Mouse (Mus musculus) intestine, postnatal 0 days (tissue): ENCODE results near the gene Soga1. TPM values are rescaled to one million over a fixed set of nuclear protein-coding genes. Genes with fewer than 3 reads are reported as not detected.

Source experiments
- ATAC-seq: fragments of 200-750 bp; cut with Nextera tagmentation; 2 replicates; pipeline ENCODE4 v1.8.0; 2017; ENCODE audit warnings: mild to moderate bottlenecking, moderate TSS enrichment, moderate library complexity
- H3K27ac ChIP-seq: fragments of 300-500 bp; sonication (generic); 2 replicates; pipeline ENCODE4 v1.5.1; 2014; ENCODE audit warnings: mild to moderate bottlenecking, low read depth, low read length, moderate library complexity
- H3K27me3 ChIP-seq: fragments of 300-500 bp; sonication (generic); replicated peaks from 2 replicates; pipeline ENCODE4 v1.6.1; 2014; ENCODE audit warnings: low read length, mixed read lengths; ENCODE audit not compliant: control insufficient read depth, insufficient read depth
- H3K36me3 ChIP-seq: fragments of 300-500 bp; sonication (generic); 2 replicates; pipeline ENCODE4 v1.6.1; 2014; ENCODE audit warnings: mild to moderate bottlenecking, moderate library complexity; ENCODE audit not compliant: control insufficient read depth, insufficient read depth
- H3K4me1 ChIP-seq: fragments of 300-500 bp; sonication (generic); replicated peaks from 2 replicates; pipeline ENCODE4 v1.6.1; 2014; ENCODE audit warnings: antibody characterized with exemption, low read length, mixed read lengths; ENCODE audit not compliant: control insufficient read depth, insufficient read depth
- H3K4me2 ChIP-seq: fragments of 300-500 bp; sonication (generic); replicated peaks from 2 replicates; pipeline ENCODE4 v1.6.1; 2014; ENCODE audit warnings: low read depth, mild to moderate bottlenecking, moderate library complexity
- H3K4me3 ChIP-seq: fragments of 300-500 bp; sonication (generic); 2 replicates; pipeline ENCODE4 v1.5.1; 2014; ENCODE audit warnings: low read depth, low read length
- H3K9ac ChIP-seq: fragments of 300-500 bp; sonication (generic); 2 replicates; pipeline ENCODE4 v1.6.1; 2014; ENCODE audit warnings: mild to moderate bottlenecking, low read depth, low read length
- H3K9me3 ChIP-seq: fragments of 300-500 bp; sonication (generic); 2 replicates; pipeline ENCODE4 v1.6.1; 2016; ENCODE audit warnings: mixed run types; ENCODE audit not compliant: control insufficient read depth
- CTCF ChIP-seq: sonication (generic); IDR thresholded peaks from 2 replicates; pipeline ENCODE4 v1.5.1; 2016; ENCODE audit warnings: low read depth, mild to moderate bottlenecking, control low read depth, antibody characterized with exemption, moderate library complexity
- WGBS: fragments of 180-500 bp; shearing (Covaris S2); extraction: QIAGEN DNeasy Blood & Tissue Kit; methylation state at CpG from one replicate; pipeline ENCODE4 v1.1.7; 2014; 5-methylcytosine and 5-hydroxymethylcytosine counted together
- polyA plus RNA-seq: library from polyadenylated mRNA; unstranded; fragments of >200 nt; fragmentation: Nextera tagmentation; extraction: Ambion mirVana; gene quantifications from 2 replicates; pipeline ENCODE4 v1.2.1, GENCODE M21; 2015

Gene Soga1
- polyA plus RNA-seq, 1 experiment from 2014 or later = 0.90 TPM

- ATAC-seq = no peak
- TF ChIP-seq CTCF = no peak
- H3K9ac ChIP-seq = no peak overlapping the region
- no peaks in the 10 kb centered on the region for H3K27me3 ChIP-seq
- no peak overlapping the region for H3K4me3 ChIP-seq
- no peak overlapping the region; the same call in 1 of the 2 replicates for H3K27ac ChIP-seq
- 83% methylated on average over 11 of the region's 11 CpGs for WGBS
- no peak overlapping the region for H3K4me2 ChIP-seq
- H3K4me1 ChIP-seq = peaks cover 4% of the 10 kb centered on the region; the same call in 1 of the 2 replicates
- H3K9me3 ChIP-seq = no peaks in the 10 kb centered on the region
- no peaks in the 10 kb centered on the region for H3K36me3 ChIP-seq
These were observed 18.3 kb downstream of the Soga1 start for GRCm38 (mm10) chr2:157060557-157061305.

- Histone ChIP-seq H3K4me2 (no peak overlapping the region), H3K9me3 (no peaks in the 10 kb centered on the region), H3K27me3 (no peaks in the 10 kb centered on the region), H3K36me3 (no peaks in the 10 kb centered on the region), H3K4me3 (no peak overlapping the region), H3K9ac (no peak overlapping the region), H3K4me1 (peaks cover 1% of the 10 kb centered on the region; the same call in 1 of the 2 replicates), H3K27ac (no peak overlapping the region; the same call in 1 of the 2 replicates)
- 91% methylated on average over 14 of the region's 14 CpGs for WGBS
- ATAC-seq = no peak
- no peak for TF ChIP-seq CTCF
These were observed 19.0 kb downstream of the Soga1 start for GRCm38 (mm10) chr2:157060037-157060436.

- Histone ChIP-seq H3K9ac (no peak overlapping the region), H3K27ac (no peak overlapping the region), H3K36me3 (no peaks in the 10 kb centered on the region), H3K4me1 (no peaks in the 10 kb centered on the region; the same call in 1 of the 2 replicates), H3K4me3 (0 out of 2 replicates have a peak overlapping the region, but pooled peaks have one; percentile 11), H3K9me3 (no peaks in the 10 kb centered on the region), H3K4me2 (peak overlapping the region; percentile 65), H3K27me3 (no peaks in the 10 kb centered on the region)
- peak; percentile 46 for ATAC-seq
- WGBS = 47% methylated on average over 8 of the region's 8 CpGs
- no peak for TF ChIP-seq CTCF
These were observed 19.9 kb downstream of the Soga1 start for GRCm38 (mm10) chr2:157059166-157059565.

GRCm38 (mm10) chr2:157058342-157058998 is 20.6 kb downstream of the Soga1 start:
- H3K27me3 ChIP-seq = no peaks in the 10 kb centered on the region
- ATAC-seq = peak; percentile 74
- H3K9me3 ChIP-seq = no peaks in the 10 kb centered on the region
- peak overlapping the region; percentile 11; the same call in 1 of the 2 replicates for H3K4me3 ChIP-seq
- WGBS = 19% methylated on average over 18 of the region's 18 CpGs
- H3K27ac ChIP-seq = 0 out of 2 replicates have a peak overlapping the region, but pooled peaks have one; percentile 35
- peak overlapping the region; percentile 65 for H3K4me2 ChIP-seq
- no peaks in the 10 kb centered on the region for H3K36me3 ChIP-seq
- no peak overlapping the region for H3K9ac ChIP-seq
- H3K4me1 ChIP-seq = no peaks in the 10 kb centered on the region; the same call in 1 of the 2 replicates
- TF ChIP-seq CTCF = no peak

- no peak overlapping the region for H3K4me3 ChIP-seq
- 91% methylated on average over 4 of the region's 4 CpGs for WGBS
- no peak overlapping the region for H3K27ac ChIP-seq
- no peaks in the 10 kb centered on the region for H3K27me3 ChIP-seq
- ATAC-seq = no peak
- no peaks in the 10 kb centered on the region; the same call in 1 of the 2 replicates for H3K4me1 ChIP-seq
- H3K36me3 ChIP-seq = no peaks in the 10 kb centered on the region
- H3K4me2 ChIP-seq = no peak overlapping the region
- no peak for TF ChIP-seq CTCF
- H3K9me3 ChIP-seq = no peaks in the 10 kb centered on the region
- H3K9ac ChIP-seq = no peak overlapping the region
These were observed 21.3 kb downstream of the Soga1 start for GRCm38 (mm10) chr2:157057758-157058157.

GRCm38 (mm10) chr2:157057186-157057585 is 21.9 kb downstream of the Soga1 start:
- no peak overlapping the region for H3K4me3 ChIP-seq
- 90% methylated on average over 3 of the region's 3 CpGs for WGBS
- no peaks in the 10 kb centered on the region for H3K9me3 ChIP-seq
- H3K4me1 ChIP-seq = no peaks in the 10 kb centered on the region; the same call in 1 of the 2 replicates
- no peaks in the 10 kb centered on the region for H3K27me3 ChIP-seq
- no peak for ATAC-seq
- H3K36me3 ChIP-seq = no peaks in the 10 kb centered on the region; the same call in 1 of the 2 replicates
- H3K27ac ChIP-seq = no peak overlapping the region
- H3K9ac ChIP-seq = no peak overlapping the region
- no peak for TF ChIP-seq CTCF
- no peak overlapping the region for H3K4me2 ChIP-seq
